Mouse (Mus musculus): ENCODE results near the gene Reg4.

The Reg4 gene

GRCm38 (mm10) chr3:98237240-98237639 is 15.3 kb downstream of the Reg4 start:
- no peak for DNase-seq

GRCm38 (mm10) chr3:98238150-98238549 is 16.2 kb downstream of the Reg4 start:
- no peak for DNase-seq

- DNase-seq = no peak
Observed at GRCm38 (mm10) chr3:98242051-98242450, 20.1 kb downstream of the Reg4 start.

GRCm38 (mm10) chr3:98242458-98243037 is 20.6 kb downstream of the Reg4 start:
- no peak for DNase-seq

- no peak for DNase-seq
Observed at GRCm38 (mm10) chr3:98245892-98246291, 23.9 kb downstream of the Reg4 start.

GRCm38 (mm10) chr3:98246985-98247751 is 25.2 kb downstream of the Reg4 start:
- no peak for DNase-seq

GRCm38 (mm10) chr3:98249378-98249777 is 27.4 kb downstream of the Reg4 start:
- DNase-seq = no peak

- no peak for DNase-seq
Observed at GRCm38 (mm10) chr3:98249833-98250448, 28.0 kb downstream of the Reg4 start.

- no peak for DNase-seq
Observed at GRCm38 (mm10) chr3:98254059-98254458, 32.1 kb downstream of the Reg4 start.

- DNase-seq = no peak
Observed at GRCm38 (mm10) chr3:98254656-98255583, 33.0 kb downstream of the Reg4 start.

GRCm38 (mm10) chr3:98258723-98259122 is 36.8 kb downstream of the Reg4 start:
- DNase-seq = no peak

- peak in 1 of 2 experiments; percentile 25 for DNase-seq
Observed at GRCm38 (mm10) chr3:98259271-98259751, 37.4 kb downstream of the Reg4 start.

GRCm38 (mm10) chr3:98260534-98260933 is 38.6 kb downstream of the Reg4 start:
- DNase-seq = no peak

GRCm38 (mm10) chr3:98261415-98261814 is 39.5 kb downstream of the Reg4 start:
- DNase-seq = no peak

- no peak for DNase-seq
Observed at GRCm38 (mm10) chr3:98262133-98262532, 40.2 kb downstream of the Reg4 start.

GRCm38 (mm10) chr3:98267249-98267651 is 45.3 kb downstream of the Reg4 start:
- DNase-seq = no peak

GRCm38 (mm10) chr3:98273623-98274398 is 51.9 kb downstream of the Reg4 start:
- no peak for DNase-seq

GRCm38 (mm10) chr3:98279682-98280081 is 57.7 kb downstream of the Reg4 start:
- no peak for DNase-seq

- DNase-seq = no peak
Observed at GRCm38 (mm10) chr3:98280204-98280932, 58.4 kb downstream of the Reg4 start, which contains the start of gene Hmgcs2. Gene Hmgcs2, plus strand, starts transcription at chr3:98280435.

GRCm38 (mm10) chr3:98280933-98281678 is 59.1 kb downstream of the Reg4 start:
- peak; percentile 41 to 44 for DNase-seq
